Mouse (Mus musculus): ENCODE data around the gene Hist1h2ad. TPM values are rescaled to one million over a fixed set of nuclear protein-coding genes. Genes with fewer than 3 reads are reported as not detected.

Gene Hist1h2ad
- total and polyA plus RNA-seq, 3 experiments, result 13.2 to 744 TPM; not detected in 1

- Histone ChIP-seq H3K36me3 (replicated peaks in 1 of 2; ENCODE audit: control insufficient read depth in 1 of 2, insufficient read depth in 1 of 2, low read length in 1 of 2) (peaks cover 0 to 17% of the 10 kb centered on the region in 2 experiments), H3K4me1 (ENCODE audit: control insufficient read depth in 1 of 2, insufficient read depth in 2 of 2) (no peaks in the 10 kb centered on the region), H3K4me2 (ENCODE audit: insufficient read depth, low read depth, poor library complexity, severe bottlenecking) (no peak overlapping the region), H3K4me3 (replicated peaks in 1 of 3; ENCODE audit: low read depth in 2 of 3, low read length in 2 of 3, poor library complexity in 1 of 3) (no peak overlapping the region), H3K27ac (ENCODE audit: insufficient read depth, low read depth) (no peak overlapping the region), H3K9me3 (replicated peaks; ENCODE audit: low read length) (no peaks in the 10 kb centered on the region), H3K27me3 (replicated peaks) (no peaks in the 10 kb centered on the region), H3K9ac (ENCODE audit: insufficient read depth, low read depth) (no peak overlapping the region), H3K79me2 (replicated peaks; ENCODE audit: control insufficient read depth, extremely low read depth, insufficient read depth, poor library complexity, severe bottlenecking) (no peaks in the 10 kb centered on the region)
- in situ Hi-C loops (cut with MboI; ENCODE audit: low pct_ligation_motif_present, low pct_unique_long_range_greater_than_20kb, low sequenced_read_pairs) (no loop called here), dilution Hi-C loops (cut with MboI; ENCODE audit: extremely low pct_ligation_motif_present, extremely low pct_unique_long_range_greater_than_20kb, low sequenced_read_pairs) (no loop called here)
- no peak for TF ChIP-seq RAD21 (IDR thresholded peaks at IDR 0.05; ENCODE audit: low read depth, low read length)
- TF ChIP-seq TBP (conservative IDR thresholded peaks at IDR 0.05; ENCODE audit: low read depth, low read length), result no peak
- TF ChIP-seq ZNF384 (IDR thresholded peaks at IDR 0.05; ENCODE audit: low read depth, low read length), result no peak
- no peak for TF ChIP-seq RCOR1 (conservative IDR thresholded peaks at IDR 0.05; ENCODE audit: low read depth, low read length)
- no peak for DNase-seq (ENCODE audit: extremely low read depth)
These were observed 30.3 kb downstream of the Hist1h2ad start for GRCm38 (mm10) chr13:23604452-23604851.

- dilution Hi-C loops (cut with MboI; ENCODE audit: extremely low pct_ligation_motif_present, extremely low pct_unique_long_range_greater_than_20kb, low sequenced_read_pairs) (no loop called here), in situ Hi-C loops (cut with MboI; ENCODE audit: low pct_ligation_motif_present, low pct_unique_long_range_greater_than_20kb, low sequenced_read_pairs) (no loop called here)
- H3K79me2 ChIP-seq (replicated peaks; ENCODE audit: control insufficient read depth, extremely low read depth, insufficient read depth, poor library complexity, severe bottlenecking), result no peaks in the 10 kb centered on the region
- H3K9ac ChIP-seq (ENCODE audit: insufficient read depth, low read depth), result no peak overlapping the region
- peaks cover 0 to 17% of the 10 kb centered on the region in 2 experiments for H3K36me3 ChIP-seq (replicated peaks in 1 of 2; ENCODE audit: control insufficient read depth in 1 of 2, insufficient read depth in 1 of 2, low read length in 1 of 2)
- H3K27ac ChIP-seq (ENCODE audit: insufficient read depth, low read depth), result no peak overlapping the region
- TF ChIP-seq NELFE (IDR thresholded peaks at IDR 0.05; ENCODE audit: low read depth, low read length) (no peak), ZMIZ1 (IDR thresholded peaks at IDR 0.05; ENCODE audit: low read depth, low read length) (no peak), RAD21 (IDR thresholded peaks at IDR 0.05; ENCODE audit: low read depth, low read length) (no peak), RCOR1 (conservative IDR thresholded peaks at IDR 0.05; ENCODE audit: low read depth, low read length) (no peak), MYC (IDR thresholded peaks at IDR 0.05; ENCODE audit: low read depth, low read length) (no peak), BHLHE40 (IDR thresholded peaks at IDR 0.05; ENCODE audit: low read depth, low read length) (no peak), E2F4 (IDR thresholded peaks at IDR 0.05; ENCODE audit: insufficient replicate concordance, low read depth, low read length) (no peak), ZKSCAN1 (IDR thresholded peaks at IDR 0.05; ENCODE audit: borderline replicate concordance, low read depth, low read length) (no peak), MXI1 (IDR thresholded peaks at IDR 0.05; ENCODE audit: low read depth, low read length) (no peak), SIN3A (IDR thresholded peaks at IDR 0.05; ENCODE audit: low read length) (no peak), CHD1 (IDR thresholded peaks at IDR 0.05; ENCODE audit: low read depth, low read length) (no peak), IRF4 (IDR thresholded peaks at IDR 0.05; ENCODE audit: low read depth, low read length) (no peak), TCF12 (IDR thresholded peaks at IDR 0.05; ENCODE audit: low read depth, low read length) (no peak), KAT2A (IDR thresholded peaks at IDR 0.05; ENCODE audit: insufficient replicate concordance, low read length) (no peak)
- no peaks in the 10 kb centered on the region for H3K4me1 ChIP-seq (ENCODE audit: control insufficient read depth in 1 of 2, insufficient read depth in 2 of 2)
- no peak overlapping the region for H3K4me2 ChIP-seq (ENCODE audit: insufficient read depth, low read depth, poor library complexity, severe bottlenecking)
- no peak for DNase-seq (ENCODE audit: extremely low read depth)
- no peaks in the 10 kb centered on the region for H3K27me3 ChIP-seq (replicated peaks)
- H3K4me3 ChIP-seq (replicated peaks in 1 of 3; ENCODE audit: low read depth in 2 of 3, low read length in 2 of 3, poor library complexity in 1 of 3), result no peak overlapping the region
- H3K9me3 ChIP-seq (replicated peaks; ENCODE audit: low read length), result no peaks in the 10 kb centered on the region
These were observed 30.9 kb downstream of the Hist1h2ad start for GRCm38 (mm10) chr13:23605052-23605451.

Measured in CH12.LX (cell line).